Mouse (Mus musculus): ENCODE data around the gene Golga4. TPM values are rescaled to one million over a fixed set of nuclear protein-coding genes. Genes with fewer than 3 reads are reported as not detected.

The Golga4 gene
- polyA plus RNA-seq (2017; shearing (Covaris generic)) = 93.1 TPM

DNA sequence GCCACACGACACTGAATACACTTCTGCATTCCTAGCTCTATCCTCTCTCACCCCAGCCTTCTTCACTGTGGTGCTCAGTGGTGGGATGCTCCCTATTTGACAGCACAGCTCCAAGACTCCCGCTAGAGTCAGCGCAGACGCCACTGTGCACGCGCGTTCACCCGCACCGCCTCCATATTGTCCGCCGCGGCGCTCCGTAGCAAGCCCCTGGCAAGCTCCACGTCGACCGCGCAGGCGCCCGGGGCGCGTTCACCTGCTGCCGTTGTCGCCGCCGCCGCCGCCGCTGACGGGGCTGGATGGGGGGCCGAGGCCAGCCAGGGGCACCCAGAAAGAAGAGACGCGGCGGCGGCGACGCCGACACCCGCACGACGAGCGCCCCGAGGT, at the start of gene Golga4:
Gene Golga4, plus strand, starts transcription at position 248 of the 384 bp plus-strand sequence.

GRCm38 (mm10) chr9:118477961-118478360, 28.1 kb upstream of the Golga4 start, which contains the start of gene Eomes:
Eomes (plus strand) TSS chr9:118478212.

GRCm38 (mm10) chr9:118606148-118606816, 100.2 kb downstream of the Golga4 start, which contains the start of gene Itga9:
Itga9 (plus strand) TSS chr9:118606690.

Other genes starting within 250 kb of the Golga4 start
- gene Eomes, start 28.1 kb upstream of the Golga4 start, polyA plus RNA-seq (2017; shearing (Covaris generic)) = 3.3 TPM
- 1.2 TPM for gene Itga9, start 100.4 kb downstream of the Golga4 start, polyA plus RNA-seq (2017; shearing (Covaris generic))